Mouse (Mus musculus) spleen, embryonic (tissue): ENCODE results near the gene Cpe.

ENCODE experiments used
- CTCF ChIA-PET: fragments of 350-600 bp; sonication (Branson Sonifier 250); formaldehyde crosslinking; loops from one replicate; lab custom pipeline; 2022; lab: Charles Lee

Gene Cpe

GRCm38 (mm10) chr8:64548054-64548850 is 144.6 kb downstream of the Cpe start:
- CTCF ChIA-PET: no interaction called here

- CTCF ChIA-PET: interaction anchor here (0.7 kb wide), 1 partner anchor 324 kb away, joined by 4 read pairs; no protein-coding TSS in a partner anchor
Measured at GRCm38 (mm10) chr8:64543441-64543840, 149.4 kb downstream of the Cpe start.
